Mouse (Mus musculus): ENCODE data around the gene Gm7694.

GRCm38 (mm10) chr1:170299496-170299895, 6.6 kb downstream of the Gm7694 start:
- TF ChIP-seq POLR2A (IDR thresholded peaks at IDR 0.05; ENCODE audit: insufficient read depth, low read depth, low read length) = no peak
- no peak for TF ChIP-seq CTCF (IDR thresholded peaks at IDR 0.05; ENCODE audit: insufficient read depth, low read depth, low read length)
